Mouse (Mus musculus) kidney, postnatal 0 days (tissue): ENCODE measurements around the gene Rtn4r. TPM values are rescaled to one million over a fixed set of nuclear protein-coding genes. Genes with fewer than 3 reads are reported as not detected.

ENCODE experiments used
- ATAC-seq: fragments of 200-750 bp; cut with Nextera tagmentation; replicated peaks from 2 replicates; pipeline ENCODE4 v1.8.0; 2017; ENCODE audit warnings: low read depth, moderate number of reproducible peaks, moderate TSS enrichment, moderate library complexity; ENCODE audit not compliant: low FRiP score
- DNase-seq: peaks from one replicate; pipeline ENCODE4 v3.0.0-alpha.2; 2016; ENCODE audit warnings: low spot score
- H3K27ac ChIP-seq: fragments of 300-500 bp; sonication (generic); 2 replicates; pipeline ENCODE4 v1.5.1; 2014; ENCODE audit warnings: mild to moderate bottlenecking
- H3K27me3 ChIP-seq: fragments of 300-500 bp; sonication (generic); 2 replicates; pipeline ENCODE4 v1.6.1; 2014; ENCODE audit warnings: low read length, mixed read lengths; ENCODE audit not compliant: insufficient read depth
- H3K36me3 ChIP-seq: fragments of 300-500 bp; sonication (generic); 2 replicates; pipeline ENCODE4 v1.6.1; 2014; ENCODE audit warnings: low read length, mixed read lengths; ENCODE audit not compliant: insufficient read depth
- H3K4me1 ChIP-seq: fragments of 300-500 bp; sonication (generic); replicated peaks from 2 replicates; pipeline ENCODE4 v1.6.1; 2014; ENCODE audit warnings: antibody characterized with exemption, low read length, mixed read lengths; ENCODE audit not compliant: insufficient read depth
- H3K4me2 ChIP-seq: fragments of 300-500 bp; sonication (generic); 2 replicates; pipeline ENCODE4 v1.6.1; 2014; ENCODE audit warnings: mild to moderate bottlenecking, low read length, moderate library complexity, mixed read lengths
- H3K4me3 ChIP-seq: fragments of 300-500 bp; sonication (generic); replicated peaks from 2 replicates; pipeline ENCODE4 v1.5.1; 2014; ENCODE audit warnings: low read depth, low read length
- H3K9ac ChIP-seq: fragments of 300-500 bp; sonication (generic); 2 replicates; pipeline ENCODE4 v1.6.1; 2014; ENCODE audit warnings: low read depth, low read length
- H3K9me3 ChIP-seq: fragments of 300-500 bp; sonication (generic); replicated peaks from 2 replicates; pipeline ENCODE4 v1.6.1; 2016; ENCODE audit warnings: low read length, inconsistent platforms, mixed read lengths
- CTCF ChIP-seq: IDR thresholded peaks from 2 replicates; pipeline ENCODE4 v1.5.1; 2016; ENCODE audit warnings: antibody characterized with exemption, low read depth, mild to moderate bottlenecking, moderate library complexity
- WGBS: fragments of 180-500 bp; shearing (Covaris S2); extraction: QIAGEN DNeasy Blood & Tissue Kit; methylation state at CpG from one replicate; pipeline ENCODE4 v1.1.7; 2014; 5-methylcytosine and 5-hydroxymethylcytosine counted together
- polyA plus RNA-seq: library from polyadenylated mRNA; unstranded; fragments of >200 nt; fragmentation: Nextera tagmentation; extraction: Ambion mirVana; gene quantifications from 2 replicates; pipeline ENCODE4 v1.2.1, GENCODE M21; 2015

Rtn4r gene
- polyA plus RNA-seq, 1 experiment from 2014 or later = 1.2 TPM

- H3K4me1 ChIP-seq = 0 out of 2 replicates have a peak, but pooled peaks cover 3% of the 10 kb centered on the region
- no peak for TF ChIP-seq CTCF
- H3K4me3 ChIP-seq = peak overlapping the region; percentile 59
- H3K4me2 ChIP-seq = peak overlapping the region; percentile 98
- H3K27me3 ChIP-seq = peaks cover 13% of the 10 kb centered on the region; the same call in 1 of the 2 replicates
- H3K27ac ChIP-seq = no peak overlapping the region
- ATAC-seq (peak; percentile 40), DNase-seq (no peak)
- no peaks in the 10 kb centered on the region for H3K9me3 ChIP-seq
- H3K9ac ChIP-seq = peak overlapping the region; percentile 54
- WGBS = 2% methylated on average over 52 of the region's 52 CpGs
- no peaks in the 10 kb centered on the region for H3K36me3 ChIP-seq
Observed at GRCm38 (mm10) chr16:18127871-18128563, 575 bp downstream of the Rtn4r start.

GRCm38 (mm10) chr16:18128564-18128935 is 1.1 kb downstream of the Rtn4r start:
- Histone ChIP-seq H3K9me3 (no peaks in the 10 kb centered on the region), H3K4me1 (0 out of 2 replicates have a peak, but pooled peaks cover 3% of the 10 kb centered on the region), H3K36me3 (no peaks in the 10 kb centered on the region), H3K4me3 (no peak overlapping the region), H3K4me2 (no peak overlapping the region; the same call in 1 of the 2 replicates), H3K27ac (no peak overlapping the region), H3K27me3 (peaks cover 13% of the 10 kb centered on the region; the same call in 1 of the 2 replicates), H3K9ac (no peak overlapping the region; the same call in 1 of the 2 replicates)
- DNase-seq = no peak
- ATAC-seq = no peak
- TF ChIP-seq CTCF = no peak
- 64% methylated on average over 6 of the region's 6 CpGs for WGBS

GRCm38 (mm10) chr16:18129413-18129812 is 2.0 kb downstream of the Rtn4r start:
- 74% methylated on average over 5 of the region's 5 CpGs for WGBS
- TF ChIP-seq CTCF = no peak
- DNase-seq (no peak), ATAC-seq (no peak)
- no peaks in the 10 kb centered on the region for H3K36me3 ChIP-seq
- no peak overlapping the region for H3K4me3 ChIP-seq
- H3K4me2 ChIP-seq = no peak overlapping the region
- H3K4me1 ChIP-seq = 0 out of 2 replicates have a peak, but pooled peaks cover 3% of the 10 kb centered on the region
- no peaks in the 10 kb centered on the region for H3K9me3 ChIP-seq
- peaks cover 13% of the 10 kb centered on the region; the same call in 1 of the 2 replicates for H3K27me3 ChIP-seq
- H3K27ac ChIP-seq = no peak overlapping the region
- H3K9ac ChIP-seq = no peak overlapping the region

- TF ChIP-seq CTCF = no peak
- Histone ChIP-seq H3K4me3 (no peak overlapping the region), H3K9me3 (no peaks in the 10 kb centered on the region), H3K27me3 (peaks cover 13% of the 10 kb centered on the region; the same call in 1 of the 2 replicates), H3K36me3 (no peaks in the 10 kb centered on the region), H3K9ac (no peak overlapping the region), H3K27ac (no peak overlapping the region), H3K4me2 (no peak overlapping the region), H3K4me1 (0 out of 2 replicates have a peak, but pooled peaks cover 6% of the 10 kb centered on the region)
- DNase-seq = no peak
- ATAC-seq = no peak
- 46% methylated on average over 4 of the region's 4 CpGs for WGBS
Observed at GRCm38 (mm10) chr16:18130288-18130687, 2.8 kb downstream of the Rtn4r start.

GRCm38 (mm10) chr16:18130705-18131104 is 3.3 kb downstream of the Rtn4r start:
- Histone ChIP-seq H3K27ac (no peak overlapping the region), H3K4me1 (0 out of 2 replicates have a peak, but pooled peaks cover 6% of the 10 kb centered on the region), H3K27me3 (peaks cover 13% of the 10 kb centered on the region; the same call in 1 of the 2 replicates), H3K36me3 (no peaks in the 10 kb centered on the region), H3K4me2 (no peak overlapping the region), H3K4me3 (no peak overlapping the region), H3K9me3 (no peaks in the 10 kb centered on the region), H3K9ac (no peak overlapping the region)
- ATAC-seq = no peak
- no peak for TF ChIP-seq CTCF
- no peak for DNase-seq

GRCm38 (mm10) chr16:18131245-18131939 is 4.0 kb downstream of the Rtn4r start:
- WGBS = 87% methylated on average over 11 of the region's 11 CpGs
- no peak overlapping the region for H3K27ac ChIP-seq
- no peak for ATAC-seq
- DNase-seq = no peak
- no peak overlapping the region for H3K4me3 ChIP-seq
- H3K9ac ChIP-seq = no peak overlapping the region
- no peaks in the 10 kb centered on the region for H3K9me3 ChIP-seq
- TF ChIP-seq CTCF = no peak
- H3K36me3 ChIP-seq = no peaks in the 10 kb centered on the region
- H3K27me3 ChIP-seq = peaks cover 13% of the 10 kb centered on the region; the same call in 1 of the 2 replicates
- H3K4me1 ChIP-seq = 0 out of 2 replicates have a peak, but pooled peaks cover 6% of the 10 kb centered on the region
- no peak overlapping the region for H3K4me2 ChIP-seq
